Mouse (Mus musculus): ENCODE data around the gene Vwa1.

DNA sequence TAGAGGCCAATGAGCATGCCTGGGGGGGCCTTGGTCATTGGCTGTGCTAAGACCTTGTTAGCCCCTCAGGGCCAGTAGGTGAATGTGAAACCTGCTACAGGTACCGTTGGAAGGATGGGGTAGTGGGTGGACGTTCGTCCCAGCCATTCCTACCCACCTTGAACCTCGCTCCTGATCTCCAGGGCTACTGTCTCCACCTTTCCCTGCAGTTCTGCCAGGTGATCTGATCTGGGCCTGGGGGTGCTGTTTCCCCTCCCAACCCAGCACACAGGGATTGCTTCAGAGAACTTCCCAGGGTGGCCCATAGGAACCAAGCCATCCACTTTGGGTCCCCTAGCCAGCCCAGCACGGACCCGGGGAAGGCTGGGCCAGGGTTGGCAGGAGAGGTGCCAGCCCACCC is 35.3 kb downstream of the Vwa1 start:
- TF ChIP-seq POLR2A (IDR thresholded peaks at IDR 0.05; ENCODE audit: extremely low read depth, insufficient read depth, low read length) (no peak), CTCF (IDR thresholded peaks at IDR 0.05; ENCODE audit: low read depth, low read length) (no peak)

Data from liver, adult 2 months (tissue).